Mouse (Mus musculus): ENCODE measurements around the gene Sgf29. TPM values are rescaled to one million over a fixed set of nuclear protein-coding genes. Genes with fewer than 3 reads are reported as not detected.

The Sgf29 gene
- polyA plus RNA-seq (2012; rRNA removed): 50.4 and 55.7 TPM in 2 replicates

DNA sequence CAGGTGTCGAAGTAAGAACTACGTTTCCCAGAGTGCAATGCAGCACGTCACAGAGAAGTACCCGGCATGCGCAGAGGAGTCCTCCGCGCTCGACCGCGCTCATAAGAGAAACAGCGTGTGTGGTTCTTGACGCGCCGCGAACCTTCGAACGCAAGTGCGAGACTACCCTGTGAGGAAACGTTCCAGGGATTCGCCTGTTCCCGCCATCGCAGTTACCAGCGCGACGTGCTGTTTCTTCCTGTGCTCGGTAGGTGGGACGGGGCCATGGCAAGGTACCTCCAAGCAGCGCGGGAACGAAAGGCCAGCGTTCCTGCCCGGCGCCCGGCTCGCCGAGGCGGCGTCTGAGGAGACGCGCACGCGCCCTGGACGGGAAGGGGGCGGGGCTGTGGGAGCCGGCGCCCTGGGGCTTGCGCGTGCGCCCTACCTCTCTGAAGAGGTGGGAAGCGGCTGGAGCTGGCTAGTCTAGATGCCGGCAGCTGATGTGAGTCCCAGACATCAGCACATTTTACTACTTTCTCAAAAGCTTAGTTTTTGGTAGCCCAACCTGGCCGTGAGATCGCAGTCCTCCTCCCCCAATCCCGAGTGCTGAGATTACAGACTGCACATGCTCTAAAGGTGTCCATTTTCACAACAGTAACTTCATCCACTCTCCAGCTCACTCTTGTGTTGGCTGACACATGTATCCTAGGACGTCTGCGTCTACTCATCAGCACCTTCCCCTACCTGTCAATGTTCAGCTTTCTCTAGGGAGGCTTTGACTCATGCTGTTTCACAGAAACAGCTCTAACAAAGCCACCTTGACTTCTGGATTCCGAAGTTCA lies at the start of gene Sgf29:
TSS of gene Sgf29 (plus strand) at position 79 of the 821 bp plus-strand sequence.

DNA sequence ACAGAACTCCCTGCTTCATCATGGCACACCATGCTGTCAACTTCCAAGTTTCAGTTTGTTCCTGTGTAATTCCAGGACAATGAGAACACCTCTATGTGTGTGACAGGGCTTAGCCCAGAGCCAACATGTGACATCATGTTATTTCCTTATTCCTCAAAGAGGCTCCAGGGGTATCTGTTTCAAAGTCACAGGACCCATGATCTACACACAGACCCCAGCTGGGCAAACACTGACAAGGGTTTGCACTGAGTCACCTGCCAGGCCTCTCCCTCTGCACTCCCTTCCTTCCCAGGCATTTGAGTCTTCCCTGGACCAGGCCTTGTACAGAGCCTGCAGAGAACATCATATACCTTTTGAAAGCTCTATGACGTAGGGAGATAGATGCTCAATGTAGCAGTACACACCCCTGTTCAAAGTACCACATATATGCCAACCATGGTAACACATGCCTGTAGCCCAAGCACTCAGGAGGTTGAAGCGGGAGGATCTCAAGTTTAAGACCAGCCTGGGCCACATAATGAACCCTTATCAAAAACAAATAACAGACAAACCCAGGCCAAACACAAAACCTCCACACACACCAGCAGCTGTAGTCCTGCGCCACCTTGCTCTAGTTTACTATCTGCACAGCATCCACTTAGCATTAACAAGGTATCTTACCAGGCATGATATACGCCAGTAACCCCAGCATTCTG lies 18.1 kb upstream of the Sgf29 start, which contains the start of gene Nupr1:
TSS of gene Nupr1 (minus strand) at position 38 of the 695 bp plus-strand sequence.

DNA sequence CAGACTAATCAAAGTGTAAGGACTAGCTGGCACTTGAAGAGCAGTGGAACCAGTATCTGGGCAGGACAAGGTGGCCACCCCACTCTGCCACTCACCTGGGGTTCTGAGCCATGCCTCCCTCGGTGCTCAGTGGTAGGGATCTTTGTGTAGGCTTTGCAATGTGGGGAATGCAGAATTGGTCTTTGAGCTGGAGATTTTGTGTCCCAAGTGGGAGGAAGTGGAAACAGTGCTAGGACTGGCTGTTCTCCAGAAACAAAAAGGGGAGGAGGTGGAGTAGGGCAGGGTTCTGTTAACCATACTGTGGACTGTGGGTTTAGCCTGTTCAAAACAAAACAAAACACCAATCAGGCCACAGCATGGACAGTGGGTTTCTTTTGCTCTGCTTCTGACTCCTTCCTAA lies 27.1 kb downstream of the Sgf29 start, which contains the start of gene Sult1a1:
TSS of gene Sult1a1 (minus strand) at position 226 of the 400 bp plus-strand sequence.

DNA sequence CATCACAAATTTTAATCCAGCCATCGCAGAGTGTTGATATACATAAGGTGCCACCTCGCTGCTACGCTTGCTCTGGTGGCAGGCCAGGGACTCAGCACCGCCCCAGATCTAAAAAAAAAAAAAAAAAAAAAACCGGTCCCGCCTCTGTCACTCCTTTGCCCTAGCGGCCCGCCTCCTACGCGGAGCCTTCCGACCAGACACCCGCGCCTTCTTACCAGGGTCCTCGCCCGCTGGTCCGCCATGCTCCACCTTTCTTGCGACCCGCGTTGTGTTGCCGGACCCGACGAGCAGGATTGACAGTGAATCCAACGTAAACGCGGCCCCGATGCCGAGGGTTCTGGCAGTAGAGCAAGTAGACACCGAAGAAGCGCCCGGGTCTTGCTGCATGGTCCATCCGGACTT lies 46.1 kb downstream of the Sgf29 start, which contains the start of gene Bola2:
TSS of gene Bola2 (plus strand) at position 192 of the 402 bp plus-strand sequence.

DNA sequence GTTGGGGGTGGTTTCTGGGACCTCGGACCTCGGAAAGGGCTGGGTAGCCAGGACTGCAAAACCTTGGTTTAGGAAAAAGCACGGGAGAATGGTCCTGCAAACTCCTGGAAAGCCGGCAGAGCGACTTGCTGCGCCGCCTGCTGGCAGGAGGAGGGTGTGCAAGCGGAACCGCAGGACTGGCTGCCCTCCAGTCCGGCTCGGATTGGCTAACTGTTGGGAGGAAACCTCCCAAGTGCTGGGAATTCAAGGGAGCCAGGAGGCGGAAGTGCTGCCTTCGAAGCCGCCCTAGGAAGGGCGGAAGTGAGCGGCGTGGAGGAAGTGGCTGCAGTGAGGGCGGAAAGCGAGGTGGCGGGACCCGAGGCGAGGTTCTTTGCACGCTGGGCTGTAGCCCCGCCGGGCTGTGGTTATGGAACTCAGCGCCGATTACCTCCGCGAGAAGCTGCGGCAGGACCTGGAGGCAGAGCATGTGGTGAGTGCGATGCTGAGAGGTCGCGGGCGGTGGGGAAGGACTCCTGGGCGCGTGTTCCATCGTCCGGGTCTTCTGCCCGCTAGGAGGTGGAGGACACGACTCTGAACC lies 46.6 kb downstream of the Sgf29 start, which contains the start of gene Slx1b:
TSS of gene Slx1b (minus strand) at position 154 of the 577 bp plus-strand sequence.

DNA sequence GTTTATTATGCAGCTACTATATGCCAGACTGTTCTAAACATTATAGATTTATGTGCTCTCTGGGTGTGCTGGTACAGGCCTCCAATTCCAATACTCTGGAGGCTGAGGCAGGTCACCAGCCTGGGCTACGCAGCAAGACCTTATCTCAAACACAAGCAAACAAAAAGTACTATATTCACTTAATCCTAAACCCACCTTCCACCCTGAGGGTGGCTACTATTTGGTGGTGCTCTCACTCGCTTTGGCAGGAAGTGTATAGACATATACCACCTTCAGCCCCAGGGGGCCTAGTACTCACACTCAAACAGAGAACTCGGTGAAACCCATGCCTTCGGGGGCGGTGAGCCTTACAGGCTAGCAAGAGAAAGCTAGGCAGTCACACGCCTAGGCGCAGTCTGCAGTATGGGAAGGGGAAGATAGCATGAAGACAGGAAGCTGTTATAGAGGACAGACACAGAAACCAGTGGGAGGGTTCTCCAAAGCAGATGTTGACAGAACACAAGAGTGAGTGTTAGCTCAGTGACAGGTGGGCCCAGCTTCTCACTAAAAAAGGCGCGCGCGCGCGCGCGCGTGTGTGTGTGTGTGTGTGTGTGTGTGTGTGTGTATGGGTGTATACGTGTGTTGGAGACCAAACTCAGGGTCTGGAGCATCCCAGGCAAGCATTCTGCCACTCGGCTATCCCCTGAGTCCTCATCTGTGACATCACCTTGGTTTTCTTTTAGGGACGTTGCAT lies 58.5 kb downstream of the Sgf29 start, which contains the start of gene Coro1a:
TSS of gene Coro1a (minus strand) at position 346 of the 733 bp plus-strand sequence.

Other genes starting within 250 kb of the Sgf29 start
- 0.09 TPM in 2 replicates for gene Cd19, start 234.4 kb upstream of the Sgf29 start, polyA plus RNA-seq (2012; rRNA removed)
- gene Rabep2, start 220.6 kb upstream of the Sgf29 start, polyA plus RNA-seq (2012; rRNA removed): 26.3 and 27.6 TPM in 2 replicates
- 0.10 and 20.6 TPM in 2 replicates for gene Atp2a1, start 186.2 kb upstream of the Sgf29 start, polyA plus RNA-seq (2012; rRNA removed)
- gene Sh2b1, start 173.9 kb upstream of the Sgf29 start, polyA plus RNA-seq (2012; rRNA removed): 72.7 and 73.4 TPM in 2 replicates
- gene Tufm, start 161.9 kb upstream of the Sgf29 start, polyA plus RNA-seq (2012; rRNA removed): 107 and 112 TPM in 2 replicates
- 132 and 161 TPM in 2 replicates for gene Atxn2l, start 145.9 kb upstream of the Sgf29 start, polyA plus RNA-seq (2012; rRNA removed)
- gene Eif3c, start 82.9 kb upstream of the Sgf29 start, polyA plus RNA-seq (2012; rRNA removed): 114 and 117 TPM in 2 replicates
- gene Apobr, start 64.4 kb upstream of the Sgf29 start, polyA plus RNA-seq (2012; rRNA removed): 0.27 and 0.32 TPM in 2 replicates
- 51.0 and 53.4 TPM in 2 replicates for gene Cln3, start 63.5 kb upstream of the Sgf29 start, polyA plus RNA-seq (2012; rRNA removed)
- not detected in 2 replicates for gene Il27, start 54.4 kb upstream of the Sgf29 start, polyA plus RNA-seq (2012; rRNA removed)
- 10.0 and 10.4 TPM in 2 replicates for gene Nupr1, start 18.4 kb upstream of the Sgf29 start, polyA plus RNA-seq (2012; rRNA removed)
- 8.5 and 9.5 TPM in 2 replicates for gene Sult1a1, start 27.1 kb downstream of the Sgf29 start, polyA plus RNA-seq (2012; rRNA removed)
- 51.8 and 60.8 TPM in 2 replicates for gene Bola2, start 46.1 kb downstream of the Sgf29 start, polyA plus RNA-seq (2012; rRNA removed)
- 41.3 and 45.8 TPM in 2 replicates for gene Slx1b, start 46.5 kb downstream of the Sgf29 start, polyA plus RNA-seq (2012; rRNA removed)
- 136 and 144 TPM in 2 replicates for gene Coro1a, start 58.5 kb downstream of the Sgf29 start, polyA plus RNA-seq (2012; rRNA removed)
- gene Mapk3, start 110.3 kb downstream of the Sgf29 start, polyA plus RNA-seq (2012; rRNA removed): 247 and 263 TPM in 2 replicates
- 7.9 TPM in 2 replicates for gene Gdpd3, start 117.0 kb downstream of the Sgf29 start, polyA plus RNA-seq (2012; rRNA removed)
- 211 and 214 TPM in 2 replicates for gene Ypel3, start 127.6 kb downstream of the Sgf29 start, polyA plus RNA-seq (2012; rRNA removed)
- gene Tbx6, start 132.2 kb downstream of the Sgf29 start, polyA plus RNA-seq (2012; rRNA removed): 1.3 TPM in 2 replicates
- gene Ppp4c, start 143.2 kb downstream of the Sgf29 start, polyA plus RNA-seq (2012; rRNA removed): 155 and 157 TPM in 2 replicates
- gene Fam57b, start 148.4 kb downstream of the Sgf29 start, polyA plus RNA-seq (2012; rRNA removed): 147 and 196 TPM in 2 replicates
- gene 4930451I11Rik, start 182.3 kb downstream of the Sgf29 start, polyA plus RNA-seq (2012; rRNA removed): not detected in 2 replicates
- 41.2 and 42.6 TPM in 2 replicates for gene Doc2a, start 198.1 kb downstream of the Sgf29 start, polyA plus RNA-seq (2012; rRNA removed)
- 61.5 and 63.2 TPM in 2 replicates for gene Hirip3, start 212.7 kb downstream of the Sgf29 start, polyA plus RNA-seq (2012; rRNA removed)
- gene Ino80e, start 213.1 kb downstream of the Sgf29 start, polyA plus RNA-seq (2012; rRNA removed): 79.7 and 83.9 TPM in 2 replicates
- 99.8 and 102 TPM in 2 replicates for gene Taok2, start 235.4 kb downstream of the Sgf29 start, polyA plus RNA-seq (2012; rRNA removed)

All from central nervous system, embryonic 18 days (tissue).